Mouse (Mus musculus) ZHBTc4 (cell line): ENCODE data around the gene Cbln3.

Experiments used
- DNase-seq: peaks from one replicate; pipeline ENCODE4 v3.0.0-alpha.2; 2011; ENCODE audit warnings: low read depth, low spot score

Gene Cbln3

DNA sequence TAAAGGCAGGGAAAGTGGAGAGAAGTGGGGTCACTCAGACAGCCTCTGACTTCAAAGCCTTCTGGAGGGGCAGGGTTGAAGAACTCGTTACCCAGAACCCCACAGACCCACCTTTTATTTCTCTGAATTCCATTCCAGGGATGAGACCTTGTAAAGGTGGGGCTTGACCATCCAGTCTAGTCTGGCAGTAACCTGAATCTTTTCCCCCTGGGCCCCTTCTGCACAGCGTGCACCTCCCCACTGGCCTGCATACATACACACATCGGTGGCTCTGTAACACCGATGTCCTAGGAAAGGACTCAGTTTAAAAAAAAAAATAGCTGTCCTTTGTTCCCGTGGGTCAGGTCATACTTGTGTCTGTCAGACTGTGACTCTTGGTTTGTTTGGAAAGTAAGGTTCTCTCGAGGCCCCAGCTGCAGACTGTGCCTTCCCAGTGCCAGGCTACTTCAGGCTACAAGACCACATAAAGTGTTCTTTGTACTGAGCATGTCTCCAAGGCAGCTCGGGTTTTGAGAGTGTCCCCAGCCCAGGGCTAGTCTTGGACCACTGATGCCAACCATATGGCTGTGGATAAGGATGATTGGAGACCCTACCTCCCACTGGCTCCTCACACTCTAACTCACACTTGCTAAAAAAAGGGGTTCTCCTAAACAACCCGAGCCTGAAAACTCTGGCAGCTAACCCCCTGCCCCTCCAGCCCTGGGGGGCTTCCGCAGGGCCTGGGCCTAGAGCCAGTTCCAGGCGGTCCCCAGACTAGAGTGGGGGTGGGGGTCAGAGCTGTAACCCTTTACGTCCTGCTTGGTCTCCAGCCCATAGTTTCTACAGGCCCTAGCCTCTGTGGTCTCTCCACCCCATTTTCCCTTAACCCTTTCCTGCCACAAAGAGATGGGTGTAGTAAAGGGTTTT, 31.3 kb downstream of the Cbln3 start:
- peak; percentile 81 for DNase-seq

GRCm38 (mm10) chr14:55850885-55851284, 33.3 kb downstream of the Cbln3 start:
- peak; percentile 89 for DNase-seq

DNA sequence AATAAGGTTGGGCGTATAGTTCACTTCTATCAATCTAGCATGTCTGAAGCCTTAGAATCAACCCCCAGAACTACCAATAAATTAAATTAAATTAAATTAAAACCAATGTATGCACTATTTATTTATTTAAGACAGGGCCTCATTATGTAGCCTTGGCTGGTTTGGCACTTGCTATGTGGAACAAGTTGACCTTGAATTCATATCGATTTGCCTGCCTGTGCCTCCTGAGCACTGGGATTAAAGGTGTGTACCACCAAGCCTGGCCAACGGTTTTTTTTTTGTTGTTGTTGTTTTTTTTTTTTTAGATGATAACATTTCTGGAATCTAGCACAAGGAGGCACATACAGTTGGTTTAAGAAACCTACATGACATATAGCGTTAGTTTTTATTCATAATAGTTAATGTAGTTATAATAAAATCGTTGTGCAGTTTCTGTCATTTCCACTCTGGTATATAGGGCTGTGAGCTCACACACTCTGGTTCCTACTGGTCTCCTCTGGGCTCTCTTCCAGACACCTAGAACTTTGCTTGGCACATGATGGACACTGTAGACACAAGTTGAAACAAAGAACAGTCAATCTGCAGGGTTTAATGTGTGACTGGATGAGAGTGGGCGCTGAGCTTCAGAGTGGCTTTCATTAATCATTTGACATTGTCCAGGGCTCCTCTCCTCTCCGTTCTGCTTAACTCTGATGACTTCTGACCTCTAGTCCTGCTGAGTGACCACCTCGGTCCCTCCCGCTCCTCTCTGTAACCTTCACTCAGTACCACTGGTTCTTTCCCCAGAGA, 38.5 kb downstream of the Cbln3 start:
- no peak for DNase-seq

DNA sequence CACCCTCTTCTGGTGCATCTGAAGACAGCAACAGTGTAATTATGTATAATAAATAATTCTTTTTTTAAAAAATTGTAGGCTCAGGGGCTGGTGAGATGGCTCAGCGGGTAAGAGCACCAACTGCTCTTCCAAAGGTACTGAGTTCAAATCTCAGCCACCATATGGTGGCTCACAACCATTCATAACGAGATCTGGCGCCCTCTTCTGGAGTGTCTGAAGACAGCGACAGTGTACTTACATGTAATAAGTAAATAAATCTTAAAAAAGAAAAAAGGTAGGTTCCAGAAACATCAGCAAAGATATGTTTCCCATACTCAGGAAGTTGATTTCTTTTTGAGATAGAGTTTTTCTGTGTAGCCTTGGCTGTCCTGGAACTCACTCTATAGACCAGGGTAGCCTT, 41.4 kb downstream of the Cbln3 start:
- DNase-seq, result no peak

DNA sequence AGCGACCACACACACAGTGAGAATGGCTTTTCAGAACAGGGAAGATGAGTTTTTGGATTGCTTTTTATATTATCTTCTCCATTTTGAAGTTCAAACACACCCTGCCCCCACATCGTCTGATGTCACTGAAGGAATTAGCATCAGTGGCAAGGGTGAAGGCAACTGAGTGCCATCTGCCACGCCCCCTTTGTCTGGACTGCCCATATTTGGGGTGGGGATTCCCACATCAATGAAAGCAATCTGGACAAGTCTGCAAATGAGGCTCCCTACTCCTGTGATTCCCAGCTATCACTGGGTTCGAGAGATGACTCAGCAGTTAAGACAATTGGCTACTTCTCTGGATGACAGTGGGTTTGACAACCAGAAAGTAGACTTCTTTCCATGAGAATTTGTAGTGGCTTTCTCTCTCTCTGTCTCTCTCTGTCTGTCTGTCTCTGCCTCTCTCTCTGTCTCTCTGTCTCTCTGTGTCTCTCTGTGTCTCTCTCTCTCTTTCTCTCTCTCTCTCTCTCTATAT, 43.3 kb downstream of the Cbln3 start:
- DNase-seq, result peak; percentile 82

- peak; percentile 53 for DNase-seq
Measured at GRCm38 (mm10) chr14:55838740-55839139, 45.5 kb downstream of the Cbln3 start.

- no peak for DNase-seq
Measured at GRCm38 (mm10) chr14:55838312-55838711, 45.9 kb downstream of the Cbln3 start.

- DNase-seq, result peak; percentile 76
Measured at GRCm38 (mm10) chr14:55834808-55835533, 49.2 kb downstream of the Cbln3 start.

GRCm38 (mm10) chr14:55833126-55833525, 51.1 kb downstream of the Cbln3 start:
- DNase-seq, result no peak

GRCm38 (mm10) chr14:55830331-55830730, 53.9 kb downstream of the Cbln3 start:
- peak; percentile 43 for DNase-seq

DNA sequence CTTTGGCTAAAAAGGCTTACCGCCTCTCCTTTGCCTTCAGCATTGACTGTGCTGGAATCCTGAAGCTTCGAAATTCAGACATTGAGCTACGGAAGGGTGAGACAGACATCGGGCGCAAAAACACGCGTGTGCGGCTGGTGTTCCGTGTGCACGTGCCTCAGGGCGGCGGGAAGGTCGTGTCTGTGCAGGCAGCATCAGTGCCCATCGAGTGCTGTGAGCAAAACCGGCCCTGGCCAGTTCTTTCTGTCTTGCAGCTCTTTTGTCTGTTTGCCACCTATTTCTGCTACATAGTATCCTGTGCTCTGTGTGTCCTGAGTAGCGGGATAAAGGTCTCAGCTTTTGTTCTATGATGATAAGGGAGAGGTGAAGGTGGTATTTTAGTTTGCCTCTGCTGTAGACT, 54.3 kb downstream of the Cbln3 start:
- DNase-seq, result peak; percentile 64
